Mouse (Mus musculus) liver, postnatal 0 days (tissue): ENCODE results near the gene Slc16a12. TPM values are rescaled to one million over a fixed set of nuclear protein-coding genes. Genes with fewer than 3 reads are reported as not detected.

Experiments used
- ATAC-seq: fragments of 200-750 bp; cut with Nextera tagmentation; 2 replicates; pipeline ENCODE4 v1.8.0; 2017; ENCODE audit warnings: mild to moderate bottlenecking, moderate library complexity
- DNase-seq: peaks from one replicate; pipeline ENCODE4 v3.0.0-alpha.2; 2016
- H3K27ac ChIP-seq: fragments of 300-500 bp; sonication (generic); 2 replicates; pipeline ENCODE4 v1.5.1; 2014; ENCODE audit warnings: antibody characterized with exemption, moderate library complexity, mild to moderate bottlenecking, low read depth
- H3K27me3 ChIP-seq: fragments of 300-500 bp; sonication (generic); 2 replicates; pipeline ENCODE4 v1.6.1; 2014; ENCODE audit warnings: low read length, control low read depth, mixed read lengths; ENCODE audit not compliant: insufficient read depth
- H3K36me3 ChIP-seq: fragments of 300-500 bp; sonication (generic); replicated peaks from 2 replicates; pipeline ENCODE4 v1.6.1; 2014; ENCODE audit warnings: mild to moderate bottlenecking, control low read depth, low read length, moderate library complexity, mixed read lengths; ENCODE audit not compliant: insufficient read depth
- H3K4me1 ChIP-seq: fragments of 300-500 bp; sonication (generic); 2 replicates; pipeline ENCODE4 v1.6.1; 2014; ENCODE audit warnings: antibody characterized with exemption, mild to moderate bottlenecking, control low read depth; ENCODE audit not compliant: insufficient read depth
- H3K4me2 ChIP-seq: fragments of 300-500 bp; sonication (generic); 2 replicates; pipeline ENCODE4 v1.6.1; 2014; ENCODE audit warnings: low read depth, mild to moderate bottlenecking, low read length, moderate library complexity, mixed read lengths
- H3K4me3 ChIP-seq: fragments of 300-500 bp; sonication (generic); 2 replicates; pipeline ENCODE4 v1.5.1; 2014; ENCODE audit warnings: low read depth, low read length
- H3K9ac ChIP-seq: fragments of 300-500 bp; sonication (generic); replicated peaks from 2 replicates; pipeline ENCODE4 v1.6.1; 2014; ENCODE audit warnings: mild to moderate bottlenecking, moderate library complexity
- H3K9me3 ChIP-seq: fragments of 300-500 bp; sonication (generic); 2 replicates; pipeline ENCODE4 v1.6.1; 2016; ENCODE audit warnings: mild to moderate bottlenecking, control low read depth, low read length, mixed read lengths
- CTCF ChIP-seq: sonication (generic); IDR thresholded peaks from 2 replicates; pipeline ENCODE4 v1.5.1; 2016; ENCODE audit warnings: antibody characterized with exemption, low read depth
- EP300 ChIP-seq: IDR thresholded peaks from 2 replicates; pipeline ENCODE4 v1.6.1; 2016; ENCODE audit warnings: antibody characterized with exemption, low read depth, mild to moderate bottlenecking
- WGBS: fragments of 180-500 bp; shearing (Covaris S2); extraction: QIAGEN DNeasy Blood & Tissue Kit; methylation state at CpG from one replicate; pipeline ENCODE4 v1.1.7; 2014; ENCODE audit not compliant: insufficient replicate concordance; 5-methylcytosine and 5-hydroxymethylcytosine counted together
- polyA plus RNA-seq: library from polyadenylated mRNA; unstranded; fragments of >200 nt; fragmentation: Nextera tagmentation; extraction: Ambion mirVana; gene quantifications from 2 replicates; pipeline ENCODE4 v1.2.1, GENCODE M21; 2015

The Slc16a12 gene
- polyA plus RNA-seq, 1 experiment from 2014 or later: 22.6 TPM

- WGBS: 83% methylated on average over 6 of the region's 6 CpGs
- DNase-seq (no peak), ATAC-seq (no peak)
- no peak overlapping the region for H3K9ac ChIP-seq
- H3K4me2 ChIP-seq: no peak overlapping the region
- H3K36me3 ChIP-seq: no peaks in the 10 kb centered on the region
- H3K9me3 ChIP-seq: no peaks in the 10 kb centered on the region
- H3K4me1 ChIP-seq: no peaks in the 10 kb centered on the region
- no peak overlapping the region for H3K27ac ChIP-seq
- no peak overlapping the region for H3K4me3 ChIP-seq
- TF ChIP-seq CTCF (no peak), EP300 (no peak)
- no peaks in the 10 kb centered on the region for H3K27me3 ChIP-seq
Observed at GRCm38 (mm10) chr19:34770764-34771163, 23.7 kb upstream of the Slc16a12 start.

- Histone ChIP-seq H3K4me3 (no peak overlapping the region), H3K36me3 (no peaks in the 10 kb centered on the region), H3K27me3 (no peaks in the 10 kb centered on the region), H3K9me3 (no peaks in the 10 kb centered on the region), H3K4me1 (peaks cover 5% of the 10 kb centered on the region; the same call in 1 of the 2 replicates), H3K27ac (peak overlapping the region; percentile 60; the same call in 1 of the 2 replicates), H3K4me2 (peak overlapping the region; percentile 14; the same call in 1 of the 2 replicates), H3K9ac (no peak overlapping the region)
- no peak for TF ChIP-seq CTCF
- peak; percentile 55; the same call in 1 of the 2 replicates for TF ChIP-seq EP300
- ATAC-seq: peak; percentile 84
- 36% methylated on average over 1 of the region's 1 CpGs for WGBS
- DNase-seq: peak; percentile 17
Observed at GRCm38 (mm10) chr19:34758754-34759153, 11.7 kb upstream of the Slc16a12 start.

- H3K9me3 ChIP-seq: no peaks in the 10 kb centered on the region
- TF ChIP-seq EP300 (peak; percentile 15; the same call in 1 of the 2 replicates), CTCF (no peak)
- H3K36me3 ChIP-seq: no peaks in the 10 kb centered on the region
- peak overlapping the region; percentile 44 for H3K27ac ChIP-seq
- H3K9ac ChIP-seq: no peak overlapping the region
- no peak overlapping the region for H3K4me3 ChIP-seq
- DNase-seq (no peak), ATAC-seq (no peak)
- 61% methylated on average over 7 of the region's 7 CpGs for WGBS
- no peak overlapping the region for H3K4me2 ChIP-seq
- H3K4me1 ChIP-seq: peaks cover 9% of the 10 kb centered on the region; the same call in 1 of the 2 replicates
- no peaks in the 10 kb centered on the region for H3K27me3 ChIP-seq
Observed at GRCm38 (mm10) chr19:34756561-34757240, 9.6 kb upstream of the Slc16a12 start.

DNA sequence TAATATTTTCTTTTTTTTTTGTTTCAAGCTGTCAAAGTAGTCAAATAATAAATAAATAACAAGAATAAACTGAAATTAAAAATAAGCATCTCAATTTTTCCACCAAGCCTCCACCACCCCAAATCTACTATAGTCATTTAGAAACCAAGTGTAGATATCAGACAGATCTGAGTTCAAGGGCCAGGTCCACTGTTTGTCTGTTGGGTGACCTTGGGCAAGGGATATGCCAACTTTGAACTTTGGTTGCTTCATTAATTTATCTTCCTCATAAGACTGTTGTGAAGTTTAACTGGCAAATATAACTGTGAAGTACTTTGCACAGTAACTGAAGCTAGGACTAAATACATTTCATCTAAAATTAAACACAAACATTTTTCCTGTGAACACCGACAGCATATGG, 8.6 kb upstream of the Slc16a12 start:
- no peak overlapping the region for H3K27ac ChIP-seq
- TF ChIP-seq EP300 (no peak), CTCF (no peak)
- H3K4me2 ChIP-seq: no peak overlapping the region
- H3K9me3 ChIP-seq: no peaks in the 10 kb centered on the region
- H3K36me3 ChIP-seq: no peaks in the 10 kb centered on the region
- peaks cover 9% of the 10 kb centered on the region; the same call in 1 of the 2 replicates for H3K4me1 ChIP-seq
- 78% methylated on average over 1 of the region's 1 CpGs for WGBS
- no peak overlapping the region for H3K4me3 ChIP-seq
- H3K27me3 ChIP-seq: no peaks in the 10 kb centered on the region
- DNase-seq (no peak), ATAC-seq (no peak)
- no peak overlapping the region for H3K9ac ChIP-seq

DNA sequence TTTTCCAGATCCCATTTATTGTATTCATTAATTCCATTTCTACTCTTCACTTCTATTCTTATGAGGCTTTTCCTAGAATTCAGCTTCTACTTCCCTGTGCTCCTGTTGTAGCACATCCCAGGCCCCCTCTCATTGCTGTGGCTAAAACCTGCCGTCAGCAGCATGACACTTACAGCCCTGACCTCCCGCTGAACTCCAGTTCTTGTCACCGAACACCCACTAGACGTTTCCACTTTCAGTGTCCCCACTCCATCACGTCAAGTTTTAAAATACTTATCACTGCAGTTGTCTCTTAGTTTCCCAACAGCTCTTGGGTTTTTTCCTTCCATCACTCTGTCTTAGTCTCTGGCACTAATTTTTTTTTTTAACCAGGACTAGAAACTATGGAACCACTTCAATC, 6.2 kb upstream of the Slc16a12 start:
- H3K4me1 ChIP-seq: peaks cover 9% of the 10 kb centered on the region; the same call in 1 of the 2 replicates
- no peak for DNase-seq
- H3K9me3 ChIP-seq: no peaks in the 10 kb centered on the region
- no peak overlapping the region for H3K4me3 ChIP-seq
- no peak overlapping the region; the same call in 1 of the 2 replicates for H3K27ac ChIP-seq
- no peaks in the 10 kb centered on the region for H3K27me3 ChIP-seq
- TF ChIP-seq EP300 (no peak), CTCF (no peak)
- H3K4me2 ChIP-seq: no peak overlapping the region
- 44% methylated on average over 5 of the region's 5 CpGs for WGBS
- ATAC-seq: 0 out of 2 replicates have a peak, but pooled peaks have one; percentile 33
- no peaks in the 10 kb centered on the region for H3K36me3 ChIP-seq
- no peak overlapping the region for H3K9ac ChIP-seq

GRCm38 (mm10) chr19:34752391-34753092, 5.5 kb upstream of the Slc16a12 start:
- WGBS: 48% methylated on average over 3 of the region's 3 CpGs
- H3K4me3 ChIP-seq: no peak overlapping the region
- peaks cover 9% of the 10 kb centered on the region; the same call in 1 of the 2 replicates for H3K4me1 ChIP-seq
- ATAC-seq: peak; percentile 35; the same call in 1 of the 2 replicates
- no peaks in the 10 kb centered on the region for H3K36me3 ChIP-seq
- no peak overlapping the region for H3K9ac ChIP-seq
- TF ChIP-seq CTCF (no peak), EP300 (no peak)
- H3K9me3 ChIP-seq: no peaks in the 10 kb centered on the region
- no peak overlapping the region for H3K4me2 ChIP-seq
- peak overlapping the region; percentile 18; the same call in 1 of the 2 replicates for H3K27ac ChIP-seq
- no peaks in the 10 kb centered on the region for H3K27me3 ChIP-seq
- DNase-seq: no peak
